Mouse (Mus musculus) spleen, adult 2 months (tissue): ENCODE data around the gene Pax5. TPM values are rescaled to one million over a fixed set of nuclear protein-coding genes. Genes with fewer than 3 reads are reported as not detected.
A peak's percentile ranks its signal among the peaks of the same experiment; 100 is the strongest.

Experiments
- DNase-seq, 2 experiments: peaks; one replicate each; pipeline versions ENCODE4 v3.0.0 to v3.0.0-alpha.2; 2012 to 2021; ENCODE audit warnings: low spot score in 2 of 2, low read depth in 1 of 2
- H3K27ac ChIP-seq: fragments of 200-500 bp; 2 replicates; pipeline ENCODE4 v1.5.1; 2012; ENCODE audit warnings: low read length, inconsistent platforms; ENCODE audit not compliant: insufficient read depth
- H3K27me3 ChIP-seq: fragments of 200-500 bp; 2 replicates; pipeline ENCODE4 v1.6.1; 2012; ENCODE audit warnings: mild to moderate bottlenecking, moderate library complexity, low read length, inconsistent platforms; ENCODE audit not compliant: control insufficient read depth, insufficient read depth
- H3K36me3 ChIP-seq: fragments of 200-500 bp; 2 replicates; pipeline ENCODE4 v1.6.1; 2012; ENCODE audit warnings: mild to moderate bottlenecking, low read length, inconsistent platforms; ENCODE audit not compliant: control insufficient read depth, insufficient read depth
- H3K4me1 ChIP-seq: fragments of 200-500 bp; 2 replicates; pipeline ENCODE4 v1.6.1; 2011; ENCODE audit warnings: inconsistent platforms; ENCODE audit not compliant: control insufficient read depth, insufficient read depth, insufficient read length
- H3K4me3 ChIP-seq: fragments of 200-500 bp; 2 replicates; pipeline ENCODE4 v1.5.1; 2011; ENCODE audit warnings: mild to moderate bottlenecking, inconsistent platforms; ENCODE audit not compliant: insufficient read depth, insufficient read length; ENCODE audit errors: extremely low read depth
- CTCF ChIP-seq: fragments of 200-500 bp; IDR thresholded peaks from 2 replicates; pipeline ENCODE4 v1.5.1; 2011; ENCODE audit warnings: mild to moderate bottlenecking, inconsistent platforms; ENCODE audit not compliant: insufficient read depth, insufficient read length, insufficient replicate concordance; ENCODE audit errors: extremely low read depth
- POLR2A ChIP-seq: fragments of 200-500 bp; IDR thresholded peaks from 2 replicates; pipeline ENCODE4 v1.6.1; 2011; ENCODE audit warnings: low read depth, low read length, inconsistent platforms
- WGBS: fragments of 180-500 bp; shearing (Covaris S2); methylation state at CpG from one replicate; pipeline ENCODE4 v1.1.7; 2018; 5-methylcytosine and 5-hydroxymethylcytosine counted together
- polyA plus RNA-seq: library from polyadenylated mRNA; depleted of rRNA; stranded (reverse); fragments of >200 nt; gene quantifications from 2 replicates; pipeline ENCODE4 v1.2.3, GENCODE M21; 2012

The Pax5 gene
- polyA plus RNA-seq, 1 experiment: 131 TPM

GRCm38 (mm10) chr4:44542101-44542500 lies 168.2 kb downstream of the Pax5 start:
- Histone ChIP-seq H3K4me1 (no peaks in the 10 kb centered on the region), H3K27me3 (no peaks in the 10 kb centered on the region), H3K27ac (no peak overlapping the region), H3K36me3 (peaks cover 6% of the 10 kb centered on the region; the same call in 1 of the 2 replicates), H3K4me3 (no peak overlapping the region)
- DNase-seq: peak in 1 of 2 experiments; percentile 33
- WGBS: 67% methylated on average over 3 of the region's 3 CpGs
- TF ChIP-seq CTCF (no peak), POLR2A (no peak)

- TF ChIP-seq CTCF: no peak
- no peak for TF ChIP-seq POLR2A
- Histone ChIP-seq H3K36me3 (peaks cover 21% of the 10 kb centered on the region), H3K27ac (no peak overlapping the region), H3K4me3 (no peak overlapping the region), H3K27me3 (no peaks in the 10 kb centered on the region), H3K4me1 (no peaks in the 10 kb centered on the region)
- WGBS: 82% methylated on average over 5 of the region's 5 CpGs
- DNase-seq: no peak
These were observed 171.8 kb downstream of the Pax5 start for GRCm38 (mm10) chr4:44538488-44538887.

GRCm38 (mm10) chr4:44536794-44537193 lies 173.5 kb downstream of the Pax5 start:
- Histone ChIP-seq H3K4me3 (no peak overlapping the region), H3K27ac (no peak overlapping the region), H3K36me3 (peaks cover 31% of the 10 kb centered on the region), H3K27me3 (no peaks in the 10 kb centered on the region), H3K4me1 (no peaks in the 10 kb centered on the region)
- TF ChIP-seq POLR2A (no peak), CTCF (no peak)
- 88% methylated on average over 4 of the region's 4 CpGs for WGBS
- DNase-seq: no peak

DNA sequence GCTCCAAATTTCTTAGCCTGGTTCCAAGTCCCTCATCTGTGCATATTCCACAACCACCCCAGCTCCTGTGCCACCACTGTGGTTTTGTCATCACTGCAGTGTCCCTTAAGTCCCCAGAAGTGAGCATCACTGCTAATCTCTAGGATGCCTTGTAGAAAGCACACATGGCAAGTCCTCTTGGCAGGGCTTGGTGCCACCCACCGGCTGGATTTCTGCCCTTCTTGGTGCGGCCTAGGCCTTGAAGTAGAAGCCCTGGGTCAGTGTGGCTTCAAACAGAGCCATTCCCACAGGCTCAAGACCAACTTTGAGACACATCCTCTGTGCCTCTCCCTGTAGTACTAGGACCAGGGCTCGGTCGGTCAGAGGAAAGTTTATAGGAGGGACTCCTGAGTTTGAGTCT lies 174.6 kb downstream of the Pax5 start:
- WGBS: 91% methylated on average over 4 of the region's 4 CpGs
- DNase-seq: no peak
- TF ChIP-seq POLR2A (no peak), CTCF (no peak)
- H3K4me1 ChIP-seq: no peaks in the 10 kb centered on the region
- H3K27me3 ChIP-seq: no peaks in the 10 kb centered on the region
- H3K36me3 ChIP-seq: peaks cover 39% of the 10 kb centered on the region
- H3K4me3 ChIP-seq: no peak overlapping the region
- no peak overlapping the region for H3K27ac ChIP-seq

DNA sequence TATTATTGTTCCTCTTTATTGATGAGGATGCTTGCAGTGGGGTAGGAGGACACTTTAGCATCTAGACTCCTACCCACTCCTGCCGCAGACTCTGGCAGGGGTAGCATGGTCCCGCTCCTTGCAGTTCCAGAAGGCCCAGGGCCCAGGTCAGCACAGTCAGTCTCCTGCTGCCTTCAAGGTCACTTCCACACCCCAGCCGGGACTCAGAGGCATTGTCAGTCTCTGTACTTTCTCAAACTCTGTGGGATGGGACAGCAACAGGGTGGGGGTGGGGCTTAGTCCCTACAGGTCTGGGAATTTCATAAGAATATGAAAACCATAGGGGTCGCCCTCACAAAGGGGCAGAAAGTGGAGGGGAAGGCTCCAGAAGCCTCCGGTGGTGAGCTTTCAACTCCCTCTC lies 177.0 kb downstream of the Pax5 start:
- TF ChIP-seq CTCF: no peak
- no peak for TF ChIP-seq POLR2A
- DNase-seq: no peak
- no peaks in the 10 kb centered on the region for H3K27me3 ChIP-seq
- no peak overlapping the region for H3K27ac ChIP-seq
- no peak overlapping the region for H3K4me3 ChIP-seq
- H3K36me3 ChIP-seq: peaks cover 50% of the 10 kb centered on the region
- WGBS: 90% methylated on average over 5 of the region's 5 CpGs
- H3K4me1 ChIP-seq: no peaks in the 10 kb centered on the region

- H3K27me3 ChIP-seq: no peaks in the 10 kb centered on the region
- no peak overlapping the region for H3K4me3 ChIP-seq
- WGBS: 54% methylated on average over 5 of the region's 5 CpGs
- no peak overlapping the region for H3K27ac ChIP-seq
- no peak for DNase-seq
- no peaks in the 10 kb centered on the region for H3K4me1 ChIP-seq
- peaks cover 50% of the 10 kb centered on the region for H3K36me3 ChIP-seq
- TF ChIP-seq CTCF (no peak), POLR2A (no peak)
These were observed 177.6 kb downstream of the Pax5 start for GRCm38 (mm10) chr4:44532731-44533130.

DNA sequence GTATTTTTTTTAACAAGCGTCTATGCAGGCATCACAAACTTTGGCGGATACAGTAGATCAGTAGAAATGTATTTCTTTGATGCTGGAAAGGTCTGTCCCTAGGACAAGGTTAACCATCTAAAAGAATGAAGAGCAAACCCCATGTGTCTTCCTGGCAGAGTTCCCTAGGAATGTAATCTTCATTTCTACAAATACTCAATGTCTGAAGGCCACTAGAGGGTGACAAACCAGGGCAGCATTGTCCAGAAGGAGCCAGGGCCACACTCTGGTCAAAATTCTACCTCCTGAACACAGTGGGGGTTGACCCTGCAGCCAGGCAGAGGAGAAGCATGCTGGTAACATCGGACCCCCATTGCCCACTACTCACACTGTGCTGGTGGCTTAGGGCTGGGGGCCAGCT lies 185.0 kb downstream of the Pax5 start:
- H3K4me1 ChIP-seq: no peaks in the 10 kb centered on the region
- no peak for DNase-seq
- TF ChIP-seq CTCF: no peak
- TF ChIP-seq POLR2A: no peak
- H3K36me3 ChIP-seq: peaks cover 9% of the 10 kb centered on the region
- no peaks in the 10 kb centered on the region for H3K27me3 ChIP-seq
- no peak overlapping the region for H3K4me3 ChIP-seq
- 83% methylated on average over 3 of the region's 3 CpGs for WGBS
- no peak overlapping the region for H3K27ac ChIP-seq
